Mouse (Mus musculus) liver, adult 2 months (tissue): Measurements from ENCODE around the gene Brd3os.

Experiments used
- CTCF ChIP-seq: fragments of 200-500 bp; IDR thresholded peaks from 2 replicates; pipeline ENCODE4 v1.5.1; 2011; ENCODE audit warnings: low read depth, low read length, control low read depth
- POLR2A ChIP-seq: fragments of 200-500 bp; IDR thresholded peaks from 2 replicates; pipeline ENCODE4 v1.6.1; 2011; ENCODE audit warnings: low read length, control low read depth; ENCODE audit not compliant: insufficient read depth; ENCODE audit errors: extremely low read depth

GRCm38 (mm10) chr2:27470535-27470934, 28.4 kb downstream of the Brd3os start:
- TF ChIP-seq CTCF: no peak
- no peak for TF ChIP-seq POLR2A
